Comparison of ENCODE assay signal across 9 mouse cellular contexts in the genomic region with DNA sequence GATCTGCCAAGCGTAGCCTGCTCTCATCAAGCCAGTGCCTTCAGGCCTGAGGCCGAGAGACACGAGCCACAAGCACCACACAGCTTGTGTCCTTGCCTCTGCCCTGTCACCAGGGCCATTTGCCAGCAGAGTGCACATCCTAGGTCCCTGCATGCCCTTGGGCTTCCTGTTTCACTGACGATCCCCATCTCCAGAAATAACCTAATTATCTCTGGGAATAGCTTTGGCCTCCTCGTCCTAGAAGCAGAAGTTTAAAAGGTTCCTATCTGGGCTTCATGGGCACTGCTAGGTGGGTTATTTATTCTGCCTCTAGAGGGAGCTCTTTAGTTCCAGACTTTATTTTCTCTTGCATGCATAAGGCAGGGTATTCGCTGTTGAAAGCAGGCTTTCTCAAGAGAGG.
DNase-seq lines count a peak whose midpoint lies in the region; ATAC-seq and TF ChIP-seq lines count a peak whose summit lies in the region.
"Had no signal": no experiment of that assay in that cellular context is flagged by ENCODE, and none has a peak within 500 bp of the region (broad histone marks: within the 10 kb centered on the region; RNA-seq: fewer than 3 reads in every experiment).

No protein-coding gene starts in this region.

- no peak overlapping the region for H3K4me2 ChIP-seq in kidney, embryonic 14.5 days (replicated peaks; ENCODE audit: low read depth, low read length)

- intact Hi-C loops in left cerebral cortex, postnatal 36 days (cut with DNase I) = loop anchor here (5.0 kb wide), 2 partner anchors 156 to 516 kb away; no protein-coding TSS in a partner anchor

- DNase-seq in kidney, adult 11 months = peak; percentile 50
- DNase-seq in adrenal gland, postnatal 10 days = peak; percentile 60
- DNase-seq in heart, embryonic 10.5 days (ENCODE audit: low spot score) = no peak
- peak; percentile 11 for DNase-seq in left cerebral cortex, postnatal 36 days (ENCODE audit: low spot score in 2 of 2)
- DNase-seq in thymus, postnatal 14 days = peak; percentile 4
- no peak for DNase-seq in gastrocnemius, postnatal 10 days

- H3K9me3 ChIP-seq in kidney, embryonic 14.5 days (ENCODE audit: control insufficient read depth, low read length) = no peaks in the 10 kb centered on the region
- no peaks in the 10 kb centered on the region for H3K9me3 ChIP-seq in E14TG2a.4 (ENCODE audit: low read length)
- no peaks in the 10 kb centered on the region for H3K9me3 ChIP-seq in heart, embryonic 10.5 days

- no peak overlapping the region for H3K9ac ChIP-seq in kidney, embryonic 14.5 days (ENCODE audit: low read depth, low read length)

- WGBS in kidney, embryonic 14.5 days = 38% methylated on average over 6 of the region's 6 CpGs
- WGBS in heart, embryonic 10.5 days = 36% methylated on average over 6 of the region's 6 CpGs

- TF ChIP-seq CTCF in E14TG2a.4 (conservative IDR thresholded peaks at IDR 0.05; ENCODE audit: low read length) = peak; percentile 76

- no peaks in the 10 kb centered on the region for H3K27me3 ChIP-seq in kidney, embryonic 14.5 days (ENCODE audit: control insufficient read depth, insufficient read depth, low read length)
- 0 out of 2 replicates have a peak, but pooled peaks cover 6% of the 10 kb centered on the region for H3K27me3 ChIP-seq in E14TG2a.4 (ENCODE audit: insufficient read depth, low read length)
- H3K27me3 ChIP-seq in heart, embryonic 10.5 days (ENCODE audit: insufficient read depth, poor library complexity, severe bottlenecking) = peaks cover 25% of the 10 kb centered on the region

- no peak for ATAC-seq in kidney, embryonic 14.5 days (ENCODE audit: low FRiP score, low TSS enrichment)

- no peak overlapping the region for H3K27ac ChIP-seq in kidney, embryonic 14.5 days (ENCODE audit: low read depth, low read length)
- H3K27ac ChIP-seq in heart, embryonic 10.5 days = 0 out of 2 replicates have a peak overlapping the region, but pooled peaks have one; percentile 30

- H3K4me3 ChIP-seq in kidney, embryonic 14.5 days (ENCODE audit: low read length) = no peak overlapping the region
- no peak overlapping the region for H3K4me3 ChIP-seq in E14TG2a.4 (replicated peaks; ENCODE audit: low read length)
- no peak overlapping the region for H3K4me3 ChIP-seq in heart, embryonic 10.5 days
- H3K4me3 ChIP-seq: erythroblast, embryonic 14.5 days had no signal

- H3K4me1 ChIP-seq in kidney, embryonic 14.5 days (ENCODE audit: control insufficient read depth, insufficient read depth, low read length) = no peaks in the 10 kb centered on the region
- H3K4me1 ChIP-seq in E14TG2a.4 (replicated peaks; ENCODE audit: low read depth, low read length) = no peaks in the 10 kb centered on the region
- 0 out of 2 replicates have a peak, but pooled peaks cover 3% of the 10 kb centered on the region for H3K4me1 ChIP-seq in heart, embryonic 10.5 days

- H3K36me3 ChIP-seq in kidney, embryonic 14.5 days (ENCODE audit: control insufficient read depth, insufficient read depth, low read length) = no peaks in the 10 kb centered on the region
- no peaks in the 10 kb centered on the region for H3K36me3 ChIP-seq in E14TG2a.4 (ENCODE audit: insufficient read depth, low read length)
- H3K36me3 ChIP-seq in heart, embryonic 10.5 days = no peaks in the 10 kb centered on the region

Comparison
In these comparisons a context has a peak if more than half of its experiments do, and no peak if none do; other contexts are left out.
1. DNase-seq: peak in kidney, adult 11 months (single experiment), adrenal gland, postnatal 10 days (single experiment), left cerebral cortex, postnatal 36 days (2 of 2) and thymus, postnatal 14 days (single experiment); none in heart, embryonic 10.5 days (single experiment) and gastrocnemius, postnatal 10 days (single experiment).